Mouse (Mus musculus) bone marrow, adult 2 months (tissue): ENCODE data around the gene Mettl22.

Experiments used
- CTCF ChIP-seq: fragments of 200-500 bp; IDR thresholded peaks from 2 replicates; pipeline ENCODE4 v1.5.1; 2011; ENCODE audit warnings: low read length, control low read depth; ENCODE audit not compliant: control insufficient read depth, insufficient read depth
- POLR2A ChIP-seq: fragments of 200-500 bp; IDR thresholded peaks from 2 replicates; pipeline ENCODE4 v1.6.1; 2011; ENCODE audit warnings: low read depth, mild to moderate bottlenecking, control low read depth, low read length, borderline replicate concordance; ENCODE audit not compliant: control insufficient read depth

GRCm38 (mm10) chr16:8532461-8532860, 61.9 kb downstream of the Mettl22 start:
- TF ChIP-seq CTCF (no peak), POLR2A (no peak)
